Mouse (Mus musculus): Measurements from ENCODE around the gene Gm34653. TPM values are rescaled to one million over a fixed set of nuclear protein-coding genes. Genes with fewer than 3 reads are reported as not detected.

Gm34653 gene
- polyA plus RNA-seq (2012): not detected in 2 replicates

GRCm38 (mm10) chr2:34832766-34833457 is at the start of gene Gm34653:
Gene Gm34653 (plus strand): TSS chr2:34833007.

GRCm38 (mm10) chr2:34799357-34800256 is 33.2 kb upstream of the Gm34653 start, which contains the start of gene Rabepk:
Gene Rabepk (minus strand): TSS chr2:34799912.

GRCm38 (mm10) chr2:34825827-34826459 is 6.9 kb upstream of the Gm34653 start, which contains the start of gene Fbxw2:
Gene Fbxw2 (minus strand): TSS chr2:34826311.

GRCm38 (mm10) chr2:34874271-34874670 is 41.5 kb downstream of the Gm34653 start, which contains the start of gene Cutal:
Gene Cutal (plus strand): TSS chr2:34874396.

GRCm38 (mm10) chr2:34874816-34875345 is 42.1 kb downstream of the Gm34653 start, which contains the start of gene Psmd5:
Gene Psmd5 (minus strand): TSS chr2:34874968.

Other genes with a start within 250 kb of the Gm34653 start
- gene Gapvd1, start 77.8 kb upstream of the Gm34653 start, polyA plus RNA-seq (2012): 18.1 and 21.0 TPM in 2 replicates
- 356 and 397 TPM in 2 replicates for gene Hspa5, start 61.0 kb upstream of the Gm34653 start, polyA plus RNA-seq (2012)
- gene Rabepk, start 33.1 kb upstream of the Gm34653 start, polyA plus RNA-seq (2012): 9.7 and 13.2 TPM in 2 replicates
- 29.8 and 34.2 TPM in 2 replicates for gene Fbxw2, start 6.7 kb upstream of the Gm34653 start, polyA plus RNA-seq (2012)
- 0.02 TPM in 1 of 2 replicates, not detected in the other for gene Cutal, start 41.4 kb downstream of the Gm34653 start, polyA plus RNA-seq (2012)
- gene Psmd5, start 42.0 kb downstream of the Gm34653 start, polyA plus RNA-seq (2012): 5.7 and 5.9 TPM in 2 replicates
- 14.0 and 15.3 TPM in 2 replicates for gene Phf19, start 81.0 kb downstream of the Gm34653 start, polyA plus RNA-seq (2012)
- 1.8 and 2.4 TPM in 2 replicates for gene Traf1, start 128.8 kb downstream of the Gm34653 start, polyA plus RNA-seq (2012)
- not detected in 2 replicates for gene Hc, start 228.4 kb downstream of the Gm34653 start, polyA plus RNA-seq (2012)